Mouse (Mus musculus) hindbrain, embryonic 16.5 days (tissue): Measurements from ENCODE around the gene Hmga1b. TPM values are rescaled to one million over a fixed set of nuclear protein-coding genes. Genes with fewer than 3 reads are reported as not detected.
"Not testable (repeated sequence)": the region's sequence is repeated elsewhere in the genome, so short reads cannot be mapped to it uniquely, and the experiment has no call there.

Source experiments
- ATAC-seq: fragments of 200-750 bp; cut with Nextera tagmentation; 2 replicates; pipeline ENCODE4 v1.8.0; 2017; ENCODE audit warnings: moderate TSS enrichment, moderate library complexity
- H3K27ac ChIP-seq: fragments of 300-500 bp; sonication (generic); 2 replicates; pipeline ENCODE4 v1.5.1; 2014; ENCODE audit warnings: low read depth, mild to moderate bottlenecking, control low read depth, low read length, moderate library complexity
- H3K27me3 ChIP-seq: fragments of 300-500 bp; sonication (generic); replicated peaks from 2 replicates; pipeline ENCODE4 v1.6.1; 2014; ENCODE audit warnings: low read length; ENCODE audit not compliant: control insufficient read depth, insufficient read depth
- H3K36me3 ChIP-seq: fragments of 300-500 bp; sonication (generic); 2 replicates; pipeline ENCODE4 v1.6.1; 2014; ENCODE audit warnings: mild to moderate bottlenecking, low read length, moderate library complexity, mixed read lengths; ENCODE audit not compliant: control insufficient read depth, insufficient read depth
- H3K4me1 ChIP-seq: fragments of 300-500 bp; sonication (generic); 2 replicates; pipeline ENCODE4 v1.6.1; 2014; ENCODE audit warnings: low read depth, low read length; ENCODE audit not compliant: control insufficient read depth, insufficient read depth
- H3K4me2 ChIP-seq: fragments of 300-500 bp; sonication (generic); 2 replicates; pipeline ENCODE4 v1.6.1; 2014; ENCODE audit warnings: mild to moderate bottlenecking, low read length, control low read depth, moderate library complexity
- H3K4me3 ChIP-seq: fragments of 300-500 bp; sonication (generic); 2 replicates; pipeline ENCODE4 v1.5.1; 2014; ENCODE audit warnings: mild to moderate bottlenecking, low read length, control low read depth, moderate library complexity
- H3K9ac ChIP-seq: fragments of 300-500 bp; sonication (generic); 2 replicates; pipeline ENCODE4 v1.6.1; 2014; ENCODE audit warnings: low read depth, mild to moderate bottlenecking, control low read depth, low read length, moderate library complexity
- H3K9me3 ChIP-seq: fragments of 300-500 bp; sonication (generic); 2 replicates; pipeline ENCODE4 v1.6.1; 2014; ENCODE audit warnings: mild to moderate bottlenecking, low read length, moderate library complexity; ENCODE audit not compliant: control insufficient read depth
- WGBS: fragments of 180-500 bp; shearing (Covaris S2); extraction: QIAGEN DNeasy Blood & Tissue Kit; methylation state at CpG from one replicate; pipeline ENCODE4 v1.1.7; 2014; 5-methylcytosine and 5-hydroxymethylcytosine counted together
- polyA plus RNA-seq: library from polyadenylated mRNA; unstranded; fragments of >200 nt; fragmentation: Nextera tagmentation; extraction: Ambion mirVana; gene quantifications from 2 replicates; pipeline ENCODE4 v1.2.1, GENCODE M21; 2015

The Hmga1b gene
- polyA plus RNA-seq, 1 experiment from 2014 or later = 2.9 TPM

- peak overlapping the region; percentile 82; the same call in 1 of the 2 replicates for H3K27ac ChIP-seq
- peak overlapping the region; percentile 64 for H3K4me2 ChIP-seq
- H3K4me3 ChIP-seq = peak overlapping the region; percentile 64
- H3K27me3 ChIP-seq = no peaks in the 10 kb centered on the region
- H3K36me3 ChIP-seq = peaks cover 15% of the 10 kb centered on the region
- 18% methylated on average over 21 of the region's 21 CpGs for whole genome bisulfite sequencing
- no peaks in the 10 kb centered on the region for H3K9me3 ChIP-seq
- peak; percentile 8; the same call in 1 of the 2 replicates for ATAC-seq
- H3K4me1 ChIP-seq = peaks cover 23% of the 10 kb centered on the region
- H3K9ac ChIP-seq = peak overlapping the region; percentile 95
Measured at GRCm38 (mm10) chr11:120722067-120722630, 40.4 kb upstream of the Hmga1b start.

GRCm38 (mm10) chr11:120722761-120723382, 39.7 kb upstream of the Hmga1b start:
- ATAC-seq = no peak
- no peaks in the 10 kb centered on the region for H3K27me3 ChIP-seq
- peaks cover 23% of the 10 kb centered on the region for H3K4me1 ChIP-seq
- no peaks in the 10 kb centered on the region for H3K9me3 ChIP-seq
- no peak overlapping the region for H3K27ac ChIP-seq
- H3K4me2 ChIP-seq = peak overlapping the region; percentile 64
- 90% methylated on average over 11 of the region's 11 CpGs for WGBS
- H3K9ac ChIP-seq = peak overlapping the region; percentile 95; the same call in 1 of the 2 replicates
- peaks cover 8% of the 10 kb centered on the region for H3K36me3 ChIP-seq
- H3K4me3 ChIP-seq = peak overlapping the region; percentile 64

GRCm38 (mm10) chr11:120723509-120723908, 39.1 kb upstream of the Hmga1b start:
- peaks cover 23% of the 10 kb centered on the region for H3K4me1 ChIP-seq
- WGBS = 88% methylated on average over 6 of the region's 7 CpGs
- ATAC-seq = no peak
- no peak overlapping the region for H3K4me3 ChIP-seq
- H3K9me3 ChIP-seq = no peaks in the 10 kb centered on the region
- H3K36me3 ChIP-seq = peaks cover 7% of the 10 kb centered on the region
- H3K9ac ChIP-seq = no peak overlapping the region
- H3K27me3 ChIP-seq = no peaks in the 10 kb centered on the region
- H3K4me2 ChIP-seq = no peak overlapping the region
- H3K27ac ChIP-seq = no peak overlapping the region

- H3K4me2 ChIP-seq = peak overlapping the region; percentile 91
- no peaks in the 10 kb centered on the region; the same call in 1 of the 2 replicates for H3K27me3 ChIP-seq
- H3K4me1 ChIP-seq = peaks cover 19% of the 10 kb centered on the region
- 16% methylated on average over 36 of the region's 36 CpGs for WGBS
- H3K36me3 ChIP-seq = peaks cover 7% of the 10 kb centered on the region
- peak overlapping the region; percentile 70 for H3K9ac ChIP-seq
- no peaks in the 10 kb centered on the region for H3K9me3 ChIP-seq
- no peak overlapping the region for H3K27ac ChIP-seq
- ATAC-seq = peak; percentile 43
- H3K4me3 ChIP-seq = peak overlapping the region; percentile 57
Measured at GRCm38 (mm10) chr11:120726243-120727168, 36.1 kb upstream of the Hmga1b start.

GRCm38 (mm10) chr11:120727169-120727527, 35.4 kb upstream of the Hmga1b start, which contains the start of gene Dcxr:
Dcxr (minus strand) TSS chr11:120727281.
- Histone ChIP-seq H3K9ac (peak within 1 kb of the TSS; percentile 70), H3K27ac (no peak within 1 kb of the TSS), H3K9me3 (no peaks in the 10 kb centered on the region), H3K36me3 (peaks cover 7% of the 10 kb centered on the region), H3K4me2 (peak within 1 kb of the TSS; percentile 91), H3K27me3 (no peaks in the 10 kb centered on the region; the same call in 1 of the 2 replicates), H3K4me3 (peak within 1 kb of the TSS; percentile 57), H3K4me1 (peaks cover 16% of the 10 kb centered on the region)
- peak; percentile 87 for ATAC-seq
- WGBS = under 1% methylated on average over 14 of the region's 14 CpGs

- H3K9ac ChIP-seq = no peak overlapping the region
- peak overlapping the region; percentile 91; the same call in 1 of the 2 replicates for H3K4me2 ChIP-seq
- no peak overlapping the region for H3K4me3 ChIP-seq
- no peak for ATAC-seq
- H3K4me1 ChIP-seq = peaks cover 12% of the 10 kb centered on the region
- WGBS = 60% methylated on average over 12 of the region's 12 CpGs
- H3K36me3 ChIP-seq = peaks cover 7% of the 10 kb centered on the region
- no peaks in the 10 kb centered on the region for H3K9me3 ChIP-seq
- no peaks in the 10 kb centered on the region; the same call in 1 of the 2 replicates for H3K27me3 ChIP-seq
- H3K27ac ChIP-seq = no peak overlapping the region
Measured at GRCm38 (mm10) chr11:120727564-120727963, 35.0 kb upstream of the Hmga1b start.

GRCm38 (mm10) chr11:120728530-120729240, 33.9 kb upstream of the Hmga1b start:
- H3K9ac ChIP-seq = no peak overlapping the region
- no peak overlapping the region for H3K4me3 ChIP-seq
- WGBS = 75% methylated on average over 11 of the region's 11 CpGs
- H3K4me2 ChIP-seq = no peak overlapping the region; the same call in 1 of the 2 replicates
- peaks cover 2% of the 10 kb centered on the region; the same call in 1 of the 2 replicates for H3K27me3 ChIP-seq
- no peak overlapping the region for H3K27ac ChIP-seq
- peaks cover 9% of the 10 kb centered on the region for H3K4me1 ChIP-seq
- H3K9me3 ChIP-seq = no peaks in the 10 kb centered on the region
- ATAC-seq = no peak
- H3K36me3 ChIP-seq = peaks cover 6% of the 10 kb centered on the region

- not testable (repeated sequence) for H3K27me3 ChIP-seq, H3K9me3 ChIP-seq, H3K4me1 ChIP-seq, H3K9ac ChIP-seq, H3K27ac ChIP-seq, H3K36me3 ChIP-seq
- H3K4me3 ChIP-seq = peak overlapping the region; percentile 4; the same call in 1 of the 2 replicates
- peak overlapping the region; percentile 42 for H3K4me2 ChIP-seq
- WGBS = 2% methylated on average over 17 of the region's 21 CpGs
- 0 out of 2 replicates have a peak, but pooled peaks have one; percentile 38 for ATAC-seq
Measured at GRCm38 (mm10) chr11:120729432-120730050, 33.1 kb upstream of the Hmga1b start.
